Mouse (Mus musculus) midbrain, embryonic 14.5 days (tissue): ENCODE results near the gene Igfals. TPM values are rescaled to one million over a fixed set of nuclear protein-coding genes. Genes with fewer than 3 reads are reported as not detected.

Experiments
- ATAC-seq: fragments of 200-750 bp; cut with Nextera tagmentation; 2 replicates; pipeline ENCODE4 v1.8.0; 2017; ENCODE audit warnings: moderate number of reproducible peaks, moderate library complexity; ENCODE audit not compliant: low FRiP score, low TSS enrichment
- DNase-seq: peaks from one replicate; pipeline ENCODE4 v3.0.0-alpha.2; 2015
- H3K27ac ChIP-seq: fragments of 300-500 bp; sonication (generic); replicated peaks from 2 replicates; pipeline ENCODE4 v1.5.1; 2014; ENCODE audit warnings: mild to moderate bottlenecking, low read depth, low read length, moderate library complexity
- H3K27me3 ChIP-seq: fragments of 300-500 bp; sonication (generic); 2 replicates; pipeline ENCODE4 v1.6.1; 2014; ENCODE audit warnings: low read length, control low read depth, mixed read lengths; ENCODE audit not compliant: control insufficient read depth, insufficient read depth
- H3K36me3 ChIP-seq: fragments of 300-500 bp; sonication (generic); 2 replicates; pipeline ENCODE4 v1.6.1; 2014; ENCODE audit warnings: low read length, control low read depth; ENCODE audit not compliant: control insufficient read depth, insufficient read depth
- H3K4me1 ChIP-seq: fragments of 300-500 bp; sonication (generic); 2 replicates; pipeline ENCODE4 v1.6.1; 2014; ENCODE audit warnings: mild to moderate bottlenecking, antibody characterized with exemption, low read length, control low read depth; ENCODE audit not compliant: control insufficient read depth, insufficient read depth
- H3K4me2 ChIP-seq: fragments of 300-500 bp; sonication (generic); 2 replicates; pipeline ENCODE4 v1.6.1; 2014; ENCODE audit warnings: mild to moderate bottlenecking, low read length, moderate library complexity
- H3K4me3 ChIP-seq: fragments of 300-500 bp; sonication (generic); replicated peaks from 2 replicates; pipeline ENCODE4 v1.5.1; 2014; ENCODE audit warnings: low read depth, low read length
- H3K9ac ChIP-seq: fragments of 300-500 bp; sonication (generic); replicated peaks from 2 replicates; pipeline ENCODE4 v1.6.1; 2014; ENCODE audit warnings: mild to moderate bottlenecking, low read length, moderate library complexity
- H3K9me3 ChIP-seq: fragments of 300-500 bp; sonication (generic); 2 replicates; pipeline ENCODE4 v1.6.1; 2016; ENCODE audit warnings: low read length, control low read depth, mixed read lengths; ENCODE audit not compliant: control insufficient read depth
- WGBS: fragments of 180-500 bp; shearing (Covaris S2); extraction: QIAGEN DNeasy Blood & Tissue Kit; methylation state at CpG from one replicate; pipeline ENCODE4 v1.1.7; 2014; 5-methylcytosine and 5-hydroxymethylcytosine counted together
- polyA plus RNA-seq: library from polyadenylated mRNA; unstranded; fragments of >200 nt; fragmentation: Nextera tagmentation; extraction: Ambion mirVana; gene quantifications from 2 replicates; pipeline ENCODE4 v1.2.1, GENCODE M21; 2014

Gene Igfals
- polyA plus RNA-seq, 1 experiment from 2014 or later, result not detected

GRCm38 (mm10) chr17:24895571-24896240 lies 29.9 kb downstream of the Igfals start:
- peaks cover 72% of the 10 kb centered on the region for H3K36me3 ChIP-seq

GRCm38 (mm10) chr17:24896241-24896992 lies 30.6 kb downstream of the Igfals start, which contains the start of gene Nme3:
TSS of gene Nme3 (plus strand) at chr17:24896500.
- Histone ChIP-seq H3K36me3 (peaks cover 72% of the 10 kb centered on the region), H3K4me1 (peaks cover 31% of the 10 kb centered on the region), H3K9ac (peak within 1 kb of the TSS; percentile 82), H3K27ac (peak within 1 kb of the TSS; percentile 83), H3K27me3 (no peaks in the 10 kb centered on the region), H3K4me2 (peak within 1 kb of the TSS; percentile 100), H3K9me3 (no peaks in the 10 kb centered on the region), H3K4me3 (peak within 1 kb of the TSS; percentile 83)
- WGBS, result 2% methylated on average over 50 of the region's 50 CpGs
- DNase-seq (peak; percentile 85), ATAC-seq (peak; percentile 73)

More at GRCm38 (mm10) chr17:24895571-24896240, 29.9 kb downstream of the Igfals start:
- DNase-seq, result no peak
- H3K27me3 ChIP-seq, result no peaks in the 10 kb centered on the region
- peak overlapping the region; percentile 82 for H3K9ac ChIP-seq
- 11% methylated on average over 23 of the region's 23 CpGs for WGBS
- H3K4me3 ChIP-seq, result peak overlapping the region; percentile 83
- H3K4me1 ChIP-seq, result peaks cover 31% of the 10 kb centered on the region
- no peaks in the 10 kb centered on the region for H3K9me3 ChIP-seq
- peak overlapping the region; percentile 83 for H3K27ac ChIP-seq
- H3K4me2 ChIP-seq, result peak overlapping the region; percentile 100
- no peak for ATAC-seq

DNA sequence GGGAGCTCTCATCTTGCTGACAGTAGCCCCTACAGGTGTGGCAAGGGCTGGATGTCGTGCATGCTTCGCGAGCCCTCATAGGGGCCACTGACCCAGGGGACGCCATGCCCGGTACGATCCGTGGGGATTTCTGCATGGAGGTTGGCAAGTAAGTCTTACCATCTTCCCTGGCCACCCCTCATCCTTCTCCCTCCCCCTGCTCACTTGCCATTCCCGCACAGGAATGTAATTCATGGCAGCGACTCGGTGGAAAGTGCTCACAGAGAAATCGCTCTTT lies 31.1 kb downstream of the Igfals start:
- peak overlapping the region; percentile 82 for H3K9ac ChIP-seq
- no peak for DNase-seq
- WGBS, result 39% methylated on average over 11 of the region's 11 CpGs

DNA sequence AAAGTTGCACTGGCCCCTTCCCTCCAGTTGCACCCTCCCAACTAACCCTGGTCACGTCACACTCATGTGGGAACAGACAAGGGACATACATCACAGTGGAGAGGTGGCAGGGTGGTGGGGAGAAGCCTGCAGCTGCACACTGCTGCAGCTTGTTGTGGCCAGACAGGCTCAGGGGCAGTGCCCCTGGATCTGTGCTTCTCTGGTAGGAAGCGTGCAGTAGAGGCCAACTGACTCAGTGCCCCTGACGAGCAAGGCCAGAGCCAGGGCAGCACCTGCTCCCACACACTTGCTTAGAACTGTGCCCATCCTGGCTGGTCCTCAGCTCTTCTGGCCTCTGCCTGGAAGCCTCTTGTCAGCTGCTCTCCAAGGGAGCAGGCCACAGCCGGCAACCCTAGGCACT lies 31.8 kb downstream of the Igfals start:
- peak overlapping the region; percentile 83; the same call in 1 of the 2 replicates for H3K4me3 ChIP-seq
- DNase-seq, result no peak
- WGBS, result 72% methylated on average over 4 of the region's 4 CpGs

More for the DNA sequence above, 31.1 kb downstream of the Igfals start:
- no peaks in the 10 kb centered on the region for H3K27me3 ChIP-seq
- peaks cover 31% of the 10 kb centered on the region for H3K4me1 ChIP-seq
- peaks cover 72% of the 10 kb centered on the region for H3K36me3 ChIP-seq
- H3K4me3 ChIP-seq, result peak overlapping the region; percentile 83
- peak overlapping the region; percentile 100 for H3K4me2 ChIP-seq
- ATAC-seq, result no peak
- peak overlapping the region; percentile 83 for H3K27ac ChIP-seq
- no peaks in the 10 kb centered on the region for H3K9me3 ChIP-seq

DNA sequence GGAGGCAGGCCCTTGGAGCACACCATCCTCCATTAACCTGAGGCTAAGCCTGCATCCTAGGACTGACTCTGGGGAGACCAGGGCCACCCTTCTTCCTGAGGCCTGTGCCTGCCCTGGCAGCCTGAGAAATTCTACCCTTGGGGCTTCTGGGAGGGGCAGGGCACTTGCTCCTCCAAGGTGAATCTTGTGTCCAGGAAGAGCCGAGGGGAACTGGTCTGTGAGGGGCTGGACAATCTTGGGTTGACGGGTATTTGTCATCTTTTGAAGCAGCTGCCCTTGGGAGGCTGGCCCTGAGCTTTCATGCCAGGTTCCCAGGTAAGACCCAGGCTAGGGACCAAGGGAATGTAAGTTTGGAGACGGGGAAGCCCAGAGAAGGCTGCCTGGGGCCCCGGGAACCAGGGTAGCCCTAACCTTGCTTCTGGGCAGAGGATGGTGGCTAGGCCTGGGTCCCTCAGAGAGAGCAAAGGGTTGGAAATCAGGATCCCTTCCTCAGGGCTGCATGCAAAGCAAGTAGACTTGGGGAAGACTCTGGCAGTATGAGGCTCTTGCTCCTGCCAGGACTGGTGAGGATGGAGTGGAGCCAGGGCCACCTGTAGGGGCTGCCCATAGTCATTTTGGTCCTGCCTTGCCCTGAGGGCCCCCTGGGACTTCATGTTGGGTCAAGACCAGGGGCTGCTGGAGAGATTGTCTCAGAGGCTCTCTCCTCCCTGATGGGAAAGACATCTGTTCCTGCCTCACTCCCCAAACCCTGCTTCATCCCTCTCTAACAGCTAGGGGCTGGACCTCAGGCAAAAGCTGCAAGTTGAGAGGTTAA lies 32.5 kb downstream of the Igfals start:
- Histone ChIP-seq H3K4me1 (peaks cover 31% of the 10 kb centered on the region), H3K4me2 (peak overlapping the region; percentile 100; the same call in 1 of the 2 replicates), H3K9me3 (no peaks in the 10 kb centered on the region), H3K4me3 (no peak overlapping the region), H3K27ac (no peak overlapping the region), H3K27me3 (no peaks in the 10 kb centered on the region), H3K36me3 (peaks cover 72% of the 10 kb centered on the region), H3K9ac (peak overlapping the region; percentile 82; the same call in 1 of the 2 replicates)
- no peak for DNase-seq
- 85% methylated on average over 4 of the region's 4 CpGs for WGBS
- no peak for ATAC-seq

More for the DNA sequence above, 31.8 kb downstream of the Igfals start:
- no peak overlapping the region for H3K27ac ChIP-seq
- no peaks in the 10 kb centered on the region for H3K27me3 ChIP-seq
- peaks cover 72% of the 10 kb centered on the region for H3K36me3 ChIP-seq
- H3K9me3 ChIP-seq, result no peaks in the 10 kb centered on the region
- H3K4me1 ChIP-seq, result peaks cover 31% of the 10 kb centered on the region
- H3K9ac ChIP-seq, result peak overlapping the region; percentile 82
- H3K4me2 ChIP-seq, result peak overlapping the region; percentile 100
- ATAC-seq, result no peak

DNA sequence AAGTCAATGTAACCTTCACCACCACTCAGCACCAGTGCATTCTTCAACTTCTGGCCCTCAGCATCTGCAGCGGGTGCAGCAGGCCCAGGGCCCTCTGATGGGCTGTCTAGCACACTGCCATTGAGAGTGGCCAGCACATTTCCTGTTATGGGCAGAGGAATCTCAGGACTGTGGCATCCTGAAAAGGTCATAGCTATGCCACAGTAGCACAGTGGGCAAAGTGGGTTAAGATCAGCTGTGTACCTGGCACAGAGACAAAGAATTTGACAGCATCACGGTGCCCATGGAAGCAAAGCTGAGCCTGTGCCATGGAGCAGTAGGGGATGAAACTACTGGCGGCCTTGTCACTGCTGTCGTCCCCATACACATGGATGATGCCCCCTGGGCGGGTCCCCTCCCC lies 33.4 kb downstream of the Igfals start:
- Histone ChIP-seq H3K4me2 (no peak overlapping the region), H3K9ac (no peak overlapping the region), H3K36me3 (peaks cover 72% of the 10 kb centered on the region), H3K4me1 (peaks cover 27% of the 10 kb centered on the region), H3K9me3 (no peaks in the 10 kb centered on the region), H3K27ac (no peak overlapping the region), H3K27me3 (no peaks in the 10 kb centered on the region), H3K4me3 (no peak overlapping the region)
- DNase-seq, result no peak
- ATAC-seq, result no peak
- WGBS, result 91% methylated on average over 5 of the region's 5 CpGs

- DNase-seq, result no peak
- H3K9ac ChIP-seq, result no peak overlapping the region
- WGBS, result over 99% methylated on average over 6 of the region's 6 CpGs
- H3K36me3 ChIP-seq, result peaks cover 81% of the 10 kb centered on the region
- H3K4me3 ChIP-seq, result no peak overlapping the region
- no peak overlapping the region for H3K27ac ChIP-seq
- no peak for ATAC-seq
- no peak overlapping the region for H3K4me2 ChIP-seq
- peaks cover 24% of the 10 kb centered on the region for H3K4me1 ChIP-seq
- H3K27me3 ChIP-seq, result no peaks in the 10 kb centered on the region
- H3K9me3 ChIP-seq, result no peaks in the 10 kb centered on the region
Observed at GRCm38 (mm10) chr17:24900014-24900413, 34.2 kb downstream of the Igfals start.

GRCm38 (mm10) chr17:24902124-24902523 lies 36.3 kb downstream of the Igfals start:
- WGBS, result 93% methylated on average over 5 of the region's 5 CpGs
- Histone ChIP-seq H3K4me3 (no peak overlapping the region), H3K9me3 (no peaks in the 10 kb centered on the region), H3K9ac (no peak overlapping the region), H3K27ac (no peak overlapping the region), H3K4me2 (no peak overlapping the region), H3K27me3 (no peaks in the 10 kb centered on the region), H3K4me1 (peaks cover 9% of the 10 kb centered on the region), H3K36me3 (peaks cover 100% of the 10 kb centered on the region)
- ATAC-seq (no peak), DNase-seq (no peak)
